Mouse (Mus musculus) adipocyte (in vitro differentiated cells): Measurements from ENCODE around the gene Ipp.
A peak's percentile ranks its signal among the peaks of the same experiment; 100 is the strongest.

ENCODE experiments used
- DNase-seq: peaks from one replicate; pipeline ENCODE4 v3.0.0-alpha.2; 2016; ENCODE audit warnings: low spot score

Ipp gene

DNA sequence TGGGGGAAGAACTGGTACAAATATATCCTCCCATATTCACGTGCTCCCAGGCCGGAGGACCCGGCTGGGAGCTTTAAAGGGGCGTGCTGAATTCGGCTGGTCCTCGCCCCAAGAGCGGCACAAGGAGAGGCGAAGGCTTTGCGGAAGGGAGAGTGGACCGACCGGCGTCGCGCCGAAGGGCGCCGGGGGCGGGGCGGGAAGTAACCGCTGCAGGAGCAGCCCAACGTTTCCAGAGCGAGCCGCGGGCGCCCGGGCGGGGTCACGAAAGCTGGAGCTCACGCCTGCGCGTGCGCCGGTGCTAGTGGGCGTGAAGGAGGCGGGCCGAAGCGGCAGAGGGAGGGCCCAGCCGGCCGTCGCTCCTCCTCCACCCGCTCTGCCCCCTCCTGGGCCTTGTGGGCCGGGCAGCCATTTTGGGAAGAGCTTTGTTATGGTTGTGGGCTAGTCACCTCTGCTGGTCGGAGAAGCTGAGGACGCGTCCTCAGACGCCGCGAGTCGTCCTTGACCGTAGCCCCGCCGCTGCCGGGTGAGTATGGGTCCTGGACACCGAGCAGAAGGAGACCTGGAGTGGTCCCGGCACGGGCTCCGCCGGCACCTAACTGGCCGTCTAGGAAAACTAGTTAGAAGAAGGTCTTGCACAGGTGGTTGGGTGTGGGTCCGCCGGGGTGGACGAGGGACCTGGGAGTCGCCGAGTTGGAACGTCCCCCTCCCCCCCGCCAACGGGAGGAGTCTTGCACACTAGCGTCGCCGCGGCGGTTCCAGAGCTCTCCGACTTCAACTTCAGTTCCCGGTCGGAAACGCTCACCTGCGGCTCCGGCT lies 50.2 kb downstream of the Ipp start, which contains the start of gene Gpbp1l1:
Gene Gpbp1l1 (plus strand): TSS at position 353 of the 816 bp plus-strand sequence.
- DNase-seq = peak; percentile 95

DNA sequence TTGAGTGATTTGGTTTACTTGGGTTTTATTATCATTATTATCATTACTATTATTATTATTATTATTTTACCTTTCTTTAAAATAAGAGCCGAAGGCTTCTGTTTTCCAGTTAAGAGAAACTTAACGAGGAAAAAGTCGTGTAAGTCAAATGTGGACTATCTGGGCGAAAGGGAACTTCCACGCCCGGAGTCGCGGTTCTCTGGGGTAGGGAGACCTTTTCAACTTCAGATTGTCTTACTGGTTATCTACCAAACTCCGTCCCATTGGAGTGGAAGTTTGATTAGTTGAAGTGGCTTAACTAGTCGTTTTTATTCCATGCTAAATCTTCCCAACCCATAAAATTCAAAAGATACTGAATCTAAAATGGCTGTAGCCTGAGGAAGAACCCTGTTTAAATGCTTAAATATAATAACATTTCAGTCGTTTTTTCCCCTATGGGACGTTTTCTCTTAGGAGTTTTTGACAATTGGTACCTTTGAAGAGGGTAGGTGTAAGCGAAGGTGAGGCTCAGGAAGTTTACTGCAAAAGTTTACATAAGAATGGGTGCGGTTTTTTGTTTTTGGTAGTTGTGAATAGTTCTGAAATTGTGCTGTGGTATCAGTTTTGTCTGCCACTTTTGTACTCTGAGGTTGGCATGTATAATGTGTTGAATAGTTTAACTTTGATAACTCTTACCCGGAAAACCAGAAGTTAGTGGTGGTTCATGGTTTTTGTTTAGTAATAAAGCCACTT lies 51.0 kb downstream of the Ipp start:
- DNase-seq = peak; percentile 52
